Mouse (Mus musculus): Measurements from ENCODE around the gene Cpne7. TPM values are rescaled to one million over a fixed set of nuclear protein-coding genes. Genes with fewer than 3 reads are reported as not detected.
A peak's percentile ranks its signal among the peaks of the same experiment; 100 is the strongest.

Cpne7 gene
- total RNA-seq, 2 experiments from 2014 or later: 0.31 to 0.73 TPM

GRCm38 (mm10) chr8:123110649-123111048, 6.5 kb upstream of the Cpne7 start:
- DNase-seq: peak; percentile 60
- intact Hi-C loops (cut with DNase I; ENCODE audit: low total_unique reads): no loop called here

GRCm38 (mm10) chr8:123112892-123113291, 4.3 kb upstream of the Cpne7 start:
- intact Hi-C loops (cut with DNase I; ENCODE audit: low total_unique reads): no loop called here

GRCm38 (mm10) chr8:123113908-123114469, 3.2 kb upstream of the Cpne7 start:
- intact Hi-C loops (cut with DNase I; ENCODE audit: low total_unique reads): no loop called here
- no peak for DNase-seq

More at GRCm38 (mm10) chr8:123112892-123113291, 4.3 kb upstream of the Cpne7 start:
- DNase-seq: no peak

GRCm38 (mm10) chr8:123114644-123115043, 2.5 kb upstream of the Cpne7 start:
- intact Hi-C loops (cut with DNase I; ENCODE audit: low total_unique reads): no loop called here
- no peak for DNase-seq

GRCm38 (mm10) chr8:123117744-123118143, 570 bp downstream of the Cpne7 start:
- intact Hi-C loops (cut with DNase I; ENCODE audit: low total_unique reads): no loop called here
- no peak for DNase-seq

- intact Hi-C loops (cut with DNase I; ENCODE audit: low total_unique reads): no loop called here
- DNase-seq: no peak
Observed at GRCm38 (mm10) chr8:123122059-123122458, 4.9 kb downstream of the Cpne7 start.

- intact Hi-C loops (cut with DNase I; ENCODE audit: low total_unique reads): no loop called here
- no peak for DNase-seq
Observed at GRCm38 (mm10) chr8:123122670-123123069, 5.5 kb downstream of the Cpne7 start.

- DNase-seq: peak; percentile 51
- intact Hi-C loops (cut with DNase I; ENCODE audit: low total_unique reads): no loop called here
Observed at GRCm38 (mm10) chr8:123126193-123126816, 9.1 kb downstream of the Cpne7 start.

- intact Hi-C loops (cut with DNase I; ENCODE audit: low total_unique reads): no loop called here
- no peak for DNase-seq
Observed at GRCm38 (mm10) chr8:123131041-123131440, 13.9 kb downstream of the Cpne7 start.

GRCm38 (mm10) chr8:123132953-123133352, 15.8 kb downstream of the Cpne7 start:
- intact Hi-C loops (cut with DNase I; ENCODE audit: low total_unique reads): no loop called here
- no peak for DNase-seq

GRCm38 (mm10) chr8:123134149-123134713, 17.1 kb downstream of the Cpne7 start:
- no peak for DNase-seq
- intact Hi-C loops (cut with DNase I; ENCODE audit: low total_unique reads): no loop called here

- no peak for DNase-seq
- intact Hi-C loops (cut with DNase I; ENCODE audit: low total_unique reads): no loop called here
Observed at GRCm38 (mm10) chr8:123135406-123135805, 18.2 kb downstream of the Cpne7 start.

- DNase-seq: no peak
- intact Hi-C loops (cut with DNase I; ENCODE audit: low total_unique reads): no loop called here
Observed at GRCm38 (mm10) chr8:123135806-123136205, 18.6 kb downstream of the Cpne7 start.

GRCm38 (mm10) chr8:123136287-123136686, 19.1 kb downstream of the Cpne7 start:
- peak; percentile 33 for DNase-seq
- intact Hi-C loops (cut with DNase I; ENCODE audit: low total_unique reads): no loop called here

GRCm38 (mm10) chr8:123137645-123138077, 20.5 kb downstream of the Cpne7 start:
- intact Hi-C loops (cut with DNase I; ENCODE audit: low total_unique reads): no loop called here
- DNase-seq: peak; percentile 65

GRCm38 (mm10) chr8:123138741-123139140, 21.6 kb downstream of the Cpne7 start:
- intact Hi-C loops (cut with DNase I; ENCODE audit: low total_unique reads): no loop called here
- DNase-seq: no peak

GRCm38 (mm10) chr8:123141741-123142462, 24.7 kb downstream of the Cpne7 start:
- intact Hi-C loops (cut with DNase I; ENCODE audit: low total_unique reads): no loop called here
- DNase-seq: peak; percentile 77

- DNase-seq: peak; percentile 76
- intact Hi-C loops (cut with DNase I; ENCODE audit: low total_unique reads): loop anchor here (5.0 kb wide), 1 partner anchor 42 kb away; the partner anchor contains the start of gene Dpep1
Observed at GRCm38 (mm10) chr8:123145279-123145678, 28.1 kb downstream of the Cpne7 start.

GRCm38 (mm10) chr8:123146390-123146789, 29.2 kb downstream of the Cpne7 start:
- DNase-seq: no peak
- intact Hi-C loops (cut with DNase I; ENCODE audit: low total_unique reads): loop anchor here (5.0 kb wide), 1 partner anchor 41 kb away; the partner anchor contains the start of gene Dpep1

GRCm38 (mm10) chr8:123150737-123151171, 33.6 kb downstream of the Cpne7 start:
- no peak for DNase-seq
- intact Hi-C loops (cut with DNase I; ENCODE audit: low total_unique reads): no loop called here
